Mouse (Mus musculus): Measurements from ENCODE around the gene Creb3l2.

- no peak for TF ChIP-seq CTCF (IDR thresholded peaks at IDR 0.05; ENCODE audit: insufficient read depth, low read length)
- no peak for TF ChIP-seq POLR2A (IDR thresholded peaks at IDR 0.05; ENCODE audit: borderline replicate concordance, extremely low read depth, low read depth, low read length)
Measured at GRCm38 (mm10) chr6:37286134-37286533, 155.8 kb downstream of the Creb3l2 start.
